Mouse (Mus musculus) hindbrain, embryonic 11.5 days (tissue): ENCODE data around the gene Kdm6a. TPM values are rescaled to one million over a fixed set of nuclear protein-coding genes. Genes with fewer than 3 reads are reported as not detected.
A peak's percentile ranks its signal among the peaks of the same experiment; 100 is the strongest.

ENCODE experiments used
- ATAC-seq: fragments of 200-750 bp; cut with Nextera tagmentation; 2 replicates; pipeline ENCODE4 v1.8.0; 2017; ENCODE audit warnings: mild to moderate bottlenecking, moderate TSS enrichment, moderate library complexity; ENCODE audit not compliant: low FRiP score
- DNase-seq: peaks from one replicate; pipeline ENCODE4 v3.0.0-alpha.2; 2015; ENCODE audit warnings: low spot score
- H3K27ac ChIP-seq: fragments of 300-500 bp; sonication (generic); 2 replicates; pipeline ENCODE4 v1.5.1; 2014; ENCODE audit warnings: mild to moderate bottlenecking, low read depth, low read length
- H3K27me3 ChIP-seq: fragments of 300-500 bp; sonication (generic); 2 replicates; pipeline ENCODE4 v1.6.1; 2014; ENCODE audit warnings: mild to moderate bottlenecking, low read length, moderate library complexity, mixed read lengths; ENCODE audit not compliant: control insufficient read depth, insufficient read depth
- H3K36me3 ChIP-seq: fragments of 300-500 bp; sonication (generic); 2 replicates; pipeline ENCODE4 v1.6.1; 2014; ENCODE audit warnings: mild to moderate bottlenecking, low read length, moderate library complexity, mixed read lengths; ENCODE audit not compliant: control insufficient read depth, insufficient read depth
- H3K4me1 ChIP-seq: fragments of 300-500 bp; sonication (generic); replicated peaks from 2 replicates; pipeline ENCODE4 v1.6.1; 2014; ENCODE audit warnings: low read length, mixed read lengths; ENCODE audit not compliant: control insufficient read depth, insufficient read depth
- H3K4me2 ChIP-seq: fragments of 300-500 bp; sonication (generic); replicated peaks from 2 replicates; pipeline ENCODE4 v1.6.1; 2014; ENCODE audit warnings: mild to moderate bottlenecking, low read depth, low read length
- H3K4me3 ChIP-seq: fragments of 300-500 bp; sonication (generic); 2 replicates; pipeline ENCODE4 v1.5.1; 2014; ENCODE audit warnings: low read depth, low read length
- H3K9ac ChIP-seq: fragments of 300-500 bp; sonication (generic); 2 replicates; pipeline ENCODE4 v1.6.1; 2014; ENCODE audit warnings: low read depth, low read length
- H3K9me3 ChIP-seq: fragments of 300-500 bp; sonication (generic); 2 replicates; pipeline ENCODE4 v1.6.1; 2016; ENCODE audit warnings: low read length; ENCODE audit not compliant: control insufficient read depth
- WGBS: fragments of 180-500 bp; shearing (Covaris S2); extraction: QIAGEN DNeasy Blood & Tissue Kit; methylation state at CpG from one replicate; pipeline ENCODE4 v1.1.7; 2014; 5-methylcytosine and 5-hydroxymethylcytosine counted together
- polyA plus RNA-seq: library from polyadenylated mRNA; unstranded; fragments of >200 nt; fragmentation: Nextera tagmentation; extraction: Ambion mirVana; gene quantifications from 2 replicates; pipeline ENCODE4 v1.2.1, GENCODE M21; 2014

The Kdm6a gene
- 35.3 and 36.2 TPM in 2 replicates for polyA plus RNA-seq

DNA sequence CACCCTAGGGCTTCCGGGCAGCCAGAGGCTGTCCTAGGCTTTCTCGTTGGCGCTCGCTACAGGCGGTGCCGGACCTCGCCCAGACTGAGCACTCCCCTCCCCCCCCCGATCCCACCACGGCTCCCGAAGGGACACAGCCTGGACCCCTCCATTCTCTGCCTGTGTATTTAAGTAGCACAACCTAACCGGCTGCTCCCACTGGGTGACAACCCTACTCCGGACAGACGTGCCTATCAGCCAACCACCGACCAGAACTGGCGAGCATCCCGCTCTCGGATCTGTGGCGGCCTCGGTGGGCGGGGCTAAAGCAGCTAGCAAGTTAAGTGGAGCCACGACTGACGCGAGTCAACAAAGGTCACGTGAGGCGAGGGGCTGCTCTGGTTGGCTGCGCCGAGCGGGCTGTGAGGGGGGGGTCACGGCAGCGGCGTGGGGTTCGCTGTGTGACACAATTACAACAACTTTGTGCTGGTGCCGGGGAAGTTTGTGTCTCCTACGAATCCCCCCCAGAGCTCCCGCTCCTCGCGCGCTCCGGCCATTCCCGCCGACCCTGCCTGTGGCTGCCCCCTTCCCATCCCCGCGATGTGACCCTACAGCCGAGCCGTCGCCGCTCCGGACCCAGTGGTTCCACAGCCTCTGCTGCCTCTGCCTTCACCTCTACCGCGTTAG is at the start of gene Kdm6a:
Gene Kdm6a (plus strand): TSS at position 384 of the 666 bp plus-strand sequence.
- Histone ChIP-seq H3K4me3 (peak within 1 kb of the TSS; percentile 87), H3K9me3 (no peaks in the 10 kb centered on the region), H3K27me3 (no peaks in the 10 kb centered on the region), H3K4me1 (no peaks in the 10 kb centered on the region), H3K4me2 (peak within 1 kb of the TSS; percentile 52), H3K36me3 (no peaks in the 10 kb centered on the region), H3K9ac (peak within 1 kb of the TSS; percentile 92), H3K27ac (peak within 1 kb of the TSS; percentile 94)
- DNase-seq = peak; percentile 96
- WGBS = 3% methylated on average over 40 of the region's 50 CpGs
- peak; percentile 99 for ATAC-seq

- Histone ChIP-seq H3K4me2 (no peak within 1 kb of the TSS), H3K36me3 (no peaks in the 10 kb centered on the region), H3K4me3 (no peak within 1 kb of the TSS), H3K4me1 (no peaks in the 10 kb centered on the region), H3K27ac (no peak within 1 kb of the TSS), H3K9me3 (no peaks in the 10 kb centered on the region), H3K9ac (no peak within 1 kb of the TSS), H3K27me3 (no peaks in the 10 kb centered on the region)
- 92% methylated on average over 1 of the region's 1 CpGs for WGBS
- ATAC-seq (no peak), DNase-seq (no peak)
These were observed 16.8 kb upstream of the Kdm6a start, which contains the start of gene Dusp21 for GRCm38 (mm10) chrX:18145557-18145956. Gene Dusp21, plus strand, starts transcription at chrX:18145857.

DNA sequence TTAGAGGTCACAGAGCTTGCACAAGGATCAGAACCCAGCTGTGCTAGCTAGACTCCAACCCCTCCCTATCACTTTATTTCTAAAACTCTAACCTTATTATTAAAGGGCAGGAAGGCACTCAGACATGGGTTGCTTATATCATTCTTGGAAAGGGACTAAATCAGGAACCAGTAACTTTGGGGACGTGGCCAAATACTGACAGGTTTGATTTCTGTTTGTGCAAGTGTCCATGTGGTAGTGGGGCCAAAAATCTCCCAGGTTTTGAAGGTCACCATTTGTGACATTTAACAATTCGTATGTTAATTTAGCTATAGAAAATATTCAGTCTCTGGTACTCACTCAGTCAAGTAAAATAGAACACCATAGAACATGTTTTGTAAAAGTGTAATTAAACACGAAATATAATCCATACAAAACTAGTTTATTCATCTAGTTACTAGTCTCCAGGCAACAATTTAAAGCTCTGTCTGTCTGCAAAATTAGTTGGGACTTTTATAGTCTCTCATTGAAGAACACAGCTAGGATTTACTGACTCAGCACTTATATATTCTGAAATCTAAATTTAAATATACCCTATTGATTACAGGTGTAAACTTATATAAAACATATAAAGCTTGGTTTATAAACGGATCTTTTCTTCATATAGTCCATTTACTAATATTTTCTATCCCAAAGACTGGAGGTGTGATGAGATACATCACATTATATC is 1.5 kb upstream of the Kdm6a start:
- H3K36me3 ChIP-seq = no peaks in the 10 kb centered on the region
- no peak overlapping the region for H3K4me2 ChIP-seq
- no peak overlapping the region for H3K4me3 ChIP-seq
- 53% methylated on average over 4 of the region's 4 CpGs for WGBS
- H3K4me1 ChIP-seq = no peaks in the 10 kb centered on the region
- H3K9me3 ChIP-seq = no peaks in the 10 kb centered on the region
- no peak overlapping the region for H3K9ac ChIP-seq
- DNase-seq (no peak), ATAC-seq (no peak)
- H3K27ac ChIP-seq = no peak overlapping the region
- H3K27me3 ChIP-seq = no peaks in the 10 kb centered on the region

DNA sequence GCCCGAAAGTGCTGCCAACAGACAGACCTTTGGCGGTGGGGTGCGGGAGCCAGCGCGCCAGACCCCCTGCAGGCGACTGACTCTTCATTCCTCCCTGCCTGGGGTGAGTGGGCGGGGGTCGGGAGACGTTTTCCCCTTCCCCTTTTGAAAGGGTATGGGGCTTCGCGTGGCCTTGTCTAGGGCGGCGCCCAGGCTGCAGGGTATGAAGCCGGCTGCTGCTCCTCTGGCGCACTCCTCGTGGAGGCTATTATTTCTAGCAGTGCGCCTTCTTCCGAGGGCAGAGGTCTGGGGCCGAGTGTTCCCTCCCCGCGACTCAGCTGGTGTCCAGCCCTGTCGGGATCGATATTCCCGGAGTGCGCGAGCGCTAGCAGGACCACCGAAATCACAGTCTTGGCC is 581 bp upstream of the Kdm6a start:
- Histone ChIP-seq H3K27me3 (no peaks in the 10 kb centered on the region), H3K4me3 (peak overlapping the region; percentile 87), H3K9me3 (no peaks in the 10 kb centered on the region), H3K27ac (peak overlapping the region; percentile 93), H3K4me2 (peak overlapping the region; percentile 52), H3K9ac (peak overlapping the region; percentile 80), H3K4me1 (no peaks in the 10 kb centered on the region), H3K36me3 (no peaks in the 10 kb centered on the region)
- under 1% methylated on average over 23 of the region's 28 CpGs for WGBS
- DNase-seq = no peak
- peak; percentile 84 for ATAC-seq

GRCm38 (mm10) chrX:18162861-18163731 is 721 bp downstream of the Kdm6a start:
- peak overlapping the region; percentile 94 for H3K27ac ChIP-seq
- under 1% methylated on average over 85 of the region's 95 CpGs for WGBS
- peak overlapping the region; percentile 87 for H3K4me3 ChIP-seq
- no peaks in the 10 kb centered on the region for H3K36me3 ChIP-seq
- peak overlapping the region; percentile 92 for H3K9ac ChIP-seq
- H3K4me1 ChIP-seq = no peaks in the 10 kb centered on the region
- H3K27me3 ChIP-seq = no peaks in the 10 kb centered on the region
- peak; percentile 76 for DNase-seq
- ATAC-seq = peak; percentile 21
- peak overlapping the region; percentile 49 for H3K4me2 ChIP-seq
- no peaks in the 10 kb centered on the region for H3K9me3 ChIP-seq

DNA sequence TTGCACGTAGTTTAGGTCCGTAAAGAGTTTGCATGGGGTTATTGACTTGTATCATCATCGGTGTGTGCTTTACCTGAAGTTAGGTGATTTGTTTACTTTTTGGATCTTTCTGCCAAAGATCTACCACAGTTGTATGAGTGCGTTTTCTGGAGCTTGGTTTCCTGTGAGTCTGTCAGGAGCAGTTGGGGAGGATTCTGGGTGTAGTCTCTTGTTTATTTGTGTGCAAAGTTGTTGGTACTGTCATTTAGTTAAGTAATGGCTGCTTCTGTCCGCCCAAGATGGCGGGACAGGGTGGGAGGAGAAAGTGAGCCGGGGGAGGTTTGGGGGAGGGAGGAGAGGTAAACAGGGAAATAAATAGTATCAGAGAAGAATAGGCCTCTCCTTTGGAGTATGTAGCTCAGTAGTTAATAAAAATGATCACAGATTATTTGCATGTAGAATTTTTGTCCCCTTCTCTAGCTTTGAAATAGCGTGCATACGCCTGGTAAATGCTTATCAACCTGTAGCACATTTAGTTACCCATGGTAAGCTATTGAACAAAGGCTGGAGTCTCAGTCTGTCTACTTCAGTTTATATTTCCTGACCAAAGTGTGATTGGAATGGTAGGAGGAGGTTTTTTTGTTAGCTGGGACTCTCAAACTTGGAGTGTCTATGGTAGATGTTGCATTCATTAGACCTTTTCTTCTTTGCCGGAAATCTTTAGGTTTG is 1.7 kb downstream of the Kdm6a start:
- H3K9ac ChIP-seq = peak overlapping the region; percentile 92
- H3K36me3 ChIP-seq = no peaks in the 10 kb centered on the region
- H3K4me3 ChIP-seq = peak overlapping the region; percentile 87
- ATAC-seq (no peak), DNase-seq (peak; percentile 40)
- peak overlapping the region; percentile 94 for H3K27ac ChIP-seq
- no peaks in the 10 kb centered on the region for H3K9me3 ChIP-seq
- WGBS = 2% methylated on average over 10 of the region's 10 CpGs
- H3K4me1 ChIP-seq = no peaks in the 10 kb centered on the region
- no peaks in the 10 kb centered on the region for H3K27me3 ChIP-seq
- H3K4me2 ChIP-seq = peak overlapping the region; percentile 49

DNA sequence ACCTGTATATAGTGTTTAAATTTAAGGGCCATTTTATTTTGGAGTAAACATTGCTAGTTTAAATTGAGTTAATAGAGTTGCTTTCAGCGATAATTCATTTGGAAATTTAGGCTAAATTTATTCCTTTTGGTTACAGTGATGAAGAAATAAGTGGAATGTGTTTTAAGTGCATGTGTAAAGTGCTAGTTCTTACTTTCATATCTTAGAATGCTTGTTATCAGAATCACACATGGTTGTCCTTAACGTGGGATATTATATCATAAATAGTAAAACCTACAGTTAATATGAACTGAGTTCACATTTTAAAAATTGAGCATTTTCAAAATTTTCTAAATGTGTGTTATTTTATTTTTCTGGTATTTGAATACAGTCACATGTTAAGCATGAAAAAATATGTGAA is 2.7 kb downstream of the Kdm6a start:
- no peak for DNase-seq
- no peak overlapping the region for H3K4me3 ChIP-seq
- H3K27ac ChIP-seq = no peak overlapping the region
- WGBS = 76% methylated on average over 2 of the region's 2 CpGs
- no peaks in the 10 kb centered on the region for H3K27me3 ChIP-seq
- no peak overlapping the region for H3K9ac ChIP-seq
- H3K9me3 ChIP-seq = no peaks in the 10 kb centered on the region
- no peaks in the 10 kb centered on the region for H3K36me3 ChIP-seq
- H3K4me2 ChIP-seq = no peak overlapping the region
- no peaks in the 10 kb centered on the region for H3K4me1 ChIP-seq
- no peak for ATAC-seq

DNA sequence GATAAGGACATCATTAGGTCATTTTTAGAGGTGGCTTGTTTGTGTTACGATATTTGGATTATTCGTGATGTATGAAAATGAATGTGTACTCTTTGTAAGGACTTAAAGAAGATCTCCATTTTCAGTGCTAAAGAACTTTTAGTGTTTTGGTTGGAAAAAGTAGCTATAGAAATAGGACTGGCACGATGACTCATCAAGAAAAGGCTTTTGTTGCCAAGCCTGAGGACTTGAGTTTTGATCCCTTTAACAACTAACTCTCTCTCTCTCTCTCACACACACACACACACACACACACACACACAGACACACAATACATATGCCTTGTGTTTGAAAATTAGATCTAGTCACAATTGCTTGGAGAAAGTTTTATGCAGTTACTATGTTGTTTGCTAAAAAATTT is 4.6 kb downstream of the Kdm6a start:
- DNase-seq (no peak), ATAC-seq (no peak)
- WGBS = 92% methylated on average over 3 of the region's 3 CpGs
- H3K27me3 ChIP-seq = no peaks in the 10 kb centered on the region
- no peak overlapping the region for H3K4me3 ChIP-seq
- no peaks in the 10 kb centered on the region for H3K9me3 ChIP-seq
- H3K36me3 ChIP-seq = no peaks in the 10 kb centered on the region
- H3K9ac ChIP-seq = no peak overlapping the region
- no peaks in the 10 kb centered on the region for H3K4me1 ChIP-seq
- H3K27ac ChIP-seq = no peak overlapping the region
- no peak overlapping the region for H3K4me2 ChIP-seq
